Mouse (Mus musculus) forebrain, embryonic 14.5 days (tissue): ENCODE data around the gene Napa. TPM values are rescaled to one million over a fixed set of nuclear protein-coding genes. Genes with fewer than 3 reads are reported as not detected.

Experiments used
- ATAC-seq: fragments of 200-750 bp; cut with Nextera tagmentation; 2 replicates; pipeline ENCODE4 v1.8.0; 2017; ENCODE audit warnings: mild to moderate bottlenecking, moderate library complexity
- DNase-seq: peaks from one replicate; pipeline ENCODE4 v3.0.0-alpha.2; 2015; ENCODE audit warnings: low spot score
- H3K27ac ChIP-seq: fragments of 300-500 bp; sonication (generic); 2 replicates; pipeline ENCODE4 v1.5.1; 2014; ENCODE audit warnings: low read depth, mild to moderate bottlenecking, control low read depth, low read length, moderate library complexity
- H3K27me3 ChIP-seq: fragments of 300-500 bp; sonication (generic); replicated peaks from 2 replicates; pipeline ENCODE4 v1.6.1; 2014; ENCODE audit warnings: low read length, control low read depth, mixed read lengths; ENCODE audit not compliant: control insufficient read depth, insufficient read depth
- H3K36me3 ChIP-seq: fragments of 300-500 bp; sonication (generic); 2 replicates; pipeline ENCODE4 v1.6.1; 2014; ENCODE audit warnings: low read length, control low read depth; ENCODE audit not compliant: control insufficient read depth, insufficient read depth
- H3K4me1 ChIP-seq: fragments of 300-500 bp; sonication (generic); 2 replicates; pipeline ENCODE4 v1.6.1; 2014; ENCODE audit warnings: antibody characterized with exemption, low read length, control low read depth; ENCODE audit not compliant: control insufficient read depth, insufficient read depth
- H3K4me2 ChIP-seq: fragments of 300-500 bp; sonication (generic); 2 replicates; pipeline ENCODE4 v1.6.1; 2014; ENCODE audit warnings: mild to moderate bottlenecking, control low read depth, low read length
- H3K4me3 ChIP-seq: fragments of 300-500 bp; sonication (generic); 2 replicates; pipeline ENCODE4 v1.5.1; 2014; ENCODE audit warnings: low read depth, low read length, control low read depth
- H3K9ac ChIP-seq: fragments of 300-500 bp; sonication (generic); 2 replicates; pipeline ENCODE4 v1.6.1; 2014; ENCODE audit warnings: mild to moderate bottlenecking, low read length, control low read depth, moderate library complexity
- H3K9me3 ChIP-seq: fragments of 300-500 bp; sonication (generic); replicated peaks from 2 replicates; pipeline ENCODE4 v1.6.1; 2016; ENCODE audit warnings: low read length, control low read depth, mixed read lengths; ENCODE audit not compliant: control insufficient read depth
- WGBS: fragments of 180-500 bp; shearing (Covaris S2); extraction: QIAGEN DNeasy Blood & Tissue Kit; methylation state at CpG from one replicate; pipeline ENCODE4 v1.1.7; 2014; 5-methylcytosine and 5-hydroxymethylcytosine counted together
- polyA plus RNA-seq: library from polyadenylated mRNA; unstranded; fragments of >200 nt; fragmentation: Nextera tagmentation; extraction: Ambion mirVana; gene quantifications from 2 replicates; pipeline ENCODE4 v1.2.1, GENCODE M21; 2014

The Napa gene
- polyA plus RNA-seq, 1 experiment from 2014 or later, result 156 TPM

GRCm38 (mm10) chr7:16133691-16134090 is 35.4 kb downstream of the Napa start:
- 90% methylated on average over 9 of the region's 9 CpGs for WGBS
- H3K36me3 ChIP-seq, result peaks cover 6% of the 10 kb centered on the region
- H3K4me1 ChIP-seq, result peaks cover 45% of the 10 kb centered on the region
- no peak overlapping the region for H3K4me3 ChIP-seq
- no peak overlapping the region for H3K27ac ChIP-seq
- no peak overlapping the region for H3K4me2 ChIP-seq
- no peaks in the 10 kb centered on the region for H3K27me3 ChIP-seq
- ATAC-seq (no peak), DNase-seq (no peak)
- H3K9me3 ChIP-seq, result no peaks in the 10 kb centered on the region
- H3K9ac ChIP-seq, result no peak overlapping the region

- H3K9me3 ChIP-seq, result no peaks in the 10 kb centered on the region
Observed at GRCm38 (mm10) chr7:16134951-16135392, 36.7 kb downstream of the Napa start.

GRCm38 (mm10) chr7:16146489-16147410 is 48.5 kb downstream of the Napa start:
- Histone ChIP-seq H3K27ac (peak overlapping the region; percentile 40; the same call in 1 of the 2 replicates), H3K9me3 (no peaks in the 10 kb centered on the region), H3K4me2 (no peak overlapping the region), H3K4me3 (no peak overlapping the region), H3K9ac (no peak overlapping the region), H3K36me3 (peaks cover 15% of the 10 kb centered on the region; the same call in 1 of the 2 replicates), H3K4me1 (peaks cover 7% of the 10 kb centered on the region; the same call in 1 of the 2 replicates), H3K27me3 (no peaks in the 10 kb centered on the region)
- DNase-seq, result peak; percentile 76
- 16% methylated on average over 27 of the region's 27 CpGs for WGBS
- ATAC-seq, result peak; percentile 72

More at GRCm38 (mm10) chr7:16134951-16135392, 36.7 kb downstream of the Napa start:
- H3K4me1 ChIP-seq, result peaks cover 40% of the 10 kb centered on the region
- DNase-seq, result peak; percentile 80
- H3K27ac ChIP-seq, result peak overlapping the region; percentile 75; the same call in 1 of the 2 replicates
- 0 out of 2 replicates have a peak overlapping the region, but pooled peaks have one; percentile 2 for H3K9ac ChIP-seq
- peak overlapping the region; percentile 21; the same call in 1 of the 2 replicates for H3K4me2 ChIP-seq
- peak; percentile 62 for ATAC-seq
- H3K27me3 ChIP-seq, result no peaks in the 10 kb centered on the region
- H3K36me3 ChIP-seq, result peaks cover 6% of the 10 kb centered on the region
- 9% methylated on average over 7 of the region's 7 CpGs for WGBS
- peak overlapping the region; percentile 12; the same call in 1 of the 2 replicates for H3K4me3 ChIP-seq

GRCm38 (mm10) chr7:16147643-16148042 is 49.4 kb downstream of the Napa start:
- 13% methylated on average over 15 of the region's 15 CpGs for WGBS
- Histone ChIP-seq H3K4me2 (no peak overlapping the region), H3K4me1 (peaks cover 7% of the 10 kb centered on the region; the same call in 1 of the 2 replicates), H3K9me3 (no peaks in the 10 kb centered on the region), H3K27ac (0 out of 2 replicates have a peak overlapping the region, but pooled peaks have one; percentile 40), H3K4me3 (no peak overlapping the region), H3K36me3 (peaks cover 10% of the 10 kb centered on the region; the same call in 1 of the 2 replicates), H3K9ac (no peak overlapping the region), H3K27me3 (no peaks in the 10 kb centered on the region)
- ATAC-seq (peak; percentile 32; the same call in 1 of the 2 replicates), DNase-seq (peak; percentile 13)

- H3K9ac ChIP-seq, result no peak overlapping the region
- H3K4me2 ChIP-seq, result no peak overlapping the region
- H3K27me3 ChIP-seq, result no peaks in the 10 kb centered on the region
- H3K9me3 ChIP-seq, result no peaks in the 10 kb centered on the region
- H3K27ac ChIP-seq, result peak overlapping the region; percentile 52; the same call in 1 of the 2 replicates
- H3K4me3 ChIP-seq, result no peak overlapping the region
- ATAC-seq (peak; percentile 62; the same call in 1 of the 2 replicates), DNase-seq (peak; percentile 57)
- H3K4me1 ChIP-seq, result peaks cover 7% of the 10 kb centered on the region; the same call in 1 of the 2 replicates
- peaks cover 6% of the 10 kb centered on the region; the same call in 1 of the 2 replicates for H3K36me3 ChIP-seq
- 54% methylated on average over 5 of the region's 5 CpGs for WGBS
Observed at GRCm38 (mm10) chr7:16149241-16149640, 51.0 kb downstream of the Napa start.

GRCm38 (mm10) chr7:16150191-16151145 is 52.2 kb downstream of the Napa start:
- DNase-seq (no peak), ATAC-seq (no peak)
- H3K4me3 ChIP-seq, result no peak overlapping the region
- 70% methylated on average over 9 of the region's 9 CpGs for WGBS
- H3K9me3 ChIP-seq, result no peaks in the 10 kb centered on the region
- H3K36me3 ChIP-seq, result no peaks in the 10 kb centered on the region
- no peaks in the 10 kb centered on the region for H3K27me3 ChIP-seq
- peaks cover 7% of the 10 kb centered on the region; the same call in 1 of the 2 replicates for H3K4me1 ChIP-seq
- H3K27ac ChIP-seq, result no peak overlapping the region
- no peak overlapping the region for H3K9ac ChIP-seq
- no peak overlapping the region for H3K4me2 ChIP-seq

- DNase-seq (peak; percentile 82), ATAC-seq (peak; percentile 82)
- H3K27ac ChIP-seq, result no peak overlapping the region
- no peak overlapping the region for H3K9ac ChIP-seq
- H3K4me3 ChIP-seq, result no peak overlapping the region
- peaks cover 6% of the 10 kb centered on the region; the same call in 1 of the 2 replicates for H3K27me3 ChIP-seq
- no peaks in the 10 kb centered on the region for H3K9me3 ChIP-seq
- no peak overlapping the region for H3K4me2 ChIP-seq
- H3K4me1 ChIP-seq, result no peaks in the 10 kb centered on the region
- WGBS, result 16% methylated on average over 10 of the region's 10 CpGs
- H3K36me3 ChIP-seq, result peaks cover 7% of the 10 kb centered on the region; the same call in 1 of the 2 replicates
Observed at GRCm38 (mm10) chr7:16153522-16153921, 55.3 kb downstream of the Napa start.
